Mouse (Mus musculus): Measurements from ENCODE around the gene Cnpy1.

GRCm38 (mm10) chr5:28232101-28232500, 13.5 kb downstream of the Cnpy1 start:
- TF ChIP-seq CTCF (IDR thresholded peaks at IDR 0.05; ENCODE audit: extremely low read depth, insufficient read depth, low read length) (no peak), POLR2A (IDR thresholded peaks at IDR 0.05; ENCODE audit: extremely low read depth, insufficient read depth, low read length) (no peak)

All from cortical plate, adult 2 months (tissue).